Mouse (Mus musculus): ENCODE results near the gene BC048562.

BC048562 gene

DNA sequence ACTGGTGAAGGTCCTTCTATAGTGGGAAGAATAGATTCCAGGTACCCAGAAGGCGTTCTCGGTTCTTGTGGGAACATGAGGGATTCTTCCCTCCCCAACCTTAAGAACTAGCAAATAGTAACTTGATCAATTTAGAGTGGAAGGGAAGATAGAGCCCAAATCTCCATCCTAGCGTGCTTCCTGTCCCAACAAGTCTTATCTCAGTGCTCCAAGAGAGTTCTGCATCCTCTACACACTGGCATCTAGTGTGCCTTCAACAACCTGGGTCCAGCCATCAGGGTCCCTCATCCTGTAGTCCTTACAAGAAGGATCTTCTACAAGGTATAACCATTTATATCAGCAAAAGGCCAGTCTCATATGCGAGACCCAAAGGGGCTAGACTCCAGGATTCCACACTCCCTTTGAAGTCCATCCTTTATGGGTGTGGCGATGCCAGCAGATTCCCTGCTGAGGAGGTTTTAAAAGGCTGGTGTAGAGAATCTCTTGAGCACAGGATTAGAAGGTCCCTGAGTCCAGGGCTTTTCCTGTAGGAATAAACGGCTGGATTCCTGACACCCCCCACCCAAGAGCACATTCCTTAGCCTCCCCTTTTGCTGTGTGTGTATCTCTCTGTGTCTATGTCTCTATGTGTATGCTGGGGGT lies 15.4 kb downstream of the BC048562 start:
- DNase-seq = no peak

DNA sequence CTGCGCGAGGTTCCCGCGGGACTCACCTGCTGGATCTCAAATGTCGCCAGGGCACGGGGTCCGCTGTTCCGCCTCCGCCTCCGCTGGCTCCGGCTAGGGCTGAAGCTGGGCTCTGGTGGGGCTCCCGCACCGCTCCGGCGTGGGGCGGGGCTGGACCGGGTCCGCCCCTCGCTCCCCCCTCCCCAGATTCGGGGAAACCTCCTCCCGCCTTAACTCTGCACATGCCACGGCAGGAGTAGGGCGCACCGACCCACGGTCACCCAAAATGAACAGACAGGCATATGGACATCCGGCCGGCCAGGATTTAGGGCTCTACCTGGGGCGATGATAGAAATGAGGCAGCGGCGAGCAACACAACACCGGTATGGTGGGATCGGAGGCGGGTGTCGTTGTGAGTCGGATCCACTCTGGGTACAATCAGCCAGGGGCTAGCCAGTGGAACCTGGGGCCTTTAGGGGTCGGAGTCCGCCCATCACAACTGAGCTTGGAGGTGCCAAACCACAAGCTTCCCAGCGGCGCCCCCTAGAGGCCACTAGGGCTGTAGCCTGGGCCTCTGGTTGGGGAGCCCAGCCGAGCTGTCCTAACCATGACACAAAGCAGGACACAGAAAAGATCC lies 16.1 kb downstream of the BC048562 start:
- DNase-seq = peak; percentile 93

DNA sequence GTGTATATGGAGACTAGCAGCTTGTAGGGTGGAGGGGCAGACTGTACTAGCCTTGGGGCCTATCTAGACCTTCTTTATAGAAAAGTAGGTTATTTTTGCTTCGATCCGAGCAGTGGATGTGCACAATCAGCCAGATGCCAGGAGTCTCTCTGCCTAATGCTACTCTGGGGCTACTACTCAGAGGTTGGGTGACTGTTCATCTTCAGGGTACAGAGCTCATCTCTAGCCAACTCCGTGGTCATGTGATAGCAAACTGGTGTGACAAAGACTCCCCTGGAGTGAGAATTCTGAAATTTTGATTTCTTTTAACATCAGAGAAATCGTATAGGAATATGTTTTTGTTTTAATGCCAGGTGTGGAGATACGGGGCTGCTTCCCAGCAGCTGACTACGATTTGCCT lies 16.6 kb downstream of the BC048562 start:
- no peak for DNase-seq

DNA sequence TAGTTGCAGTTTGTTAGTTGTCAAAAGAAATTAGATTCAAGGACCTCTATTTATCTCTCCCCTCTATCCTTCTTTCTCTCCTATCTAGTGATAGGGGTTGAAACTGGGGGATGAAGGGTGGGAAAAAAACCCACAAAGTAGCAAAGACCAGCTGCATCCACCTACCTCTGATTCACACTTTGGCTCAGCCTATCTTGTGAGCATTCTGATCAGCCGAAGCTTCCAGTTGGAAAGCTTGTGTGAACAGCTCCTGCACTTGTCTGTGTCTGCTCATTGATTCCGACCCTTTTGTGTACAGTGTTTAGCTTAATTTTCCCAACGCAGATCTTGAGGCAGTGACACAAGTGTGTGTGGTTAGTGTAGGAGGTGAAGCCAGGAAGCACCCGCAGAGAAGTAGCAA lies 17.2 kb downstream of the BC048562 start:
- DNase-seq = no peak

DNA sequence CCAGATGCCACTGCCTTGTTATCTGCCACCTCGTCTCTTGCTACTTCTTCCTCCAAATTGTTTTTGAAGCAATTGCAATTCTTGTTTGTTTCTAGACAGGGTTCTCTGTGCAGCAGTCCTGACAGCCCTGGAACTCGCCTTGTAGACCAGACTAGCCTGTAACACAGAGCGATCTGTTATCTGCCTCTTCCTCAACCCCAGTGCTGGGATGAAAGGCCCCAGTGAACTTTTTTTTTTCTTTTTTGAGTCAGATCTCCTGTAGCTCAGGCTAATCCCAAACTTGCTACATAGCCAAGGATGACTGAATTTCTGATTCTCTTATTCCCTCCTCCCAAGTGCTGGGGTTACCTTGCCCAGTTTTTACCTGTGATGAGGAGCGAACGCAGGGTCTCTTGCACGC lies 18.1 kb downstream of the BC048562 start:
- no peak for DNase-seq

DNA sequence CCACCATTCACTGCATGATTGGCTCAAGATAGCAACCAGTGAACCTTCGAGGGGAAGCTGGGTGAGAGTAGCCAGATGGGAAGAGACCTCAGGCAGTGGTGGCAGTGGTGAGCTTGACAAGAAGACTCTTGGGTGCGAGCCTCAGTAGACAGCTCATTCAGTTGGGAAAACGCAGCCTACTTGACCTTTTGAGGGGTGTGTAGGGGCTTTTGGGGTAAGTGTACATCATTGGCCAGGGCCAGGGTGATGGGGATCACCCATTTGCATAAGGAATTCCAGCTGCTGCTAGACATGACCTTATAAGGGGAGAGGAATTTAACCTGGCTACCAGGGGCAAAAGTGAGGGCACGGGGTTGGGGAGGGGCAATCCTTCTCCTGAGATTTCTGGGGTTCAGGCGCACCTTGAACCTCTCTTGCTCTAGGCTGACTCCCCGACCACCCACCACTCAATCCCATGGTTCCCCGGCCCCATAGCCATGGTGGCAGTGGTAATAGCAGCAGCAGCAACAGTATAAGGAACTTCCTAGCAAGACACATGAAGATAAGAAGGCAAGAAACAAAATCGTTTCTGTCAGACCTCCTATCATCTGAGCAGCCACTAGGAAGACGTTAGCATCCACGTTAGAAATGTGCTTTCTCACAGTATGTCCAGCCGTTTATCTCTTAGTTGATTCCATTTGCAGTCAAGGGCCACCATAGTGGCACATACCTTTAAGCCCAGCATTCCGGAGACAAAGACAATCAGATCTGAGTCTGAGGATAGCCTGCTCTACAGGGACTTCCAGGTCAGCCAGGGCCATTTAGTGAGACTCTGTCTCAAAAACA lies 19.7 kb downstream of the BC048562 start:
- DNase-seq = no peak

DNA sequence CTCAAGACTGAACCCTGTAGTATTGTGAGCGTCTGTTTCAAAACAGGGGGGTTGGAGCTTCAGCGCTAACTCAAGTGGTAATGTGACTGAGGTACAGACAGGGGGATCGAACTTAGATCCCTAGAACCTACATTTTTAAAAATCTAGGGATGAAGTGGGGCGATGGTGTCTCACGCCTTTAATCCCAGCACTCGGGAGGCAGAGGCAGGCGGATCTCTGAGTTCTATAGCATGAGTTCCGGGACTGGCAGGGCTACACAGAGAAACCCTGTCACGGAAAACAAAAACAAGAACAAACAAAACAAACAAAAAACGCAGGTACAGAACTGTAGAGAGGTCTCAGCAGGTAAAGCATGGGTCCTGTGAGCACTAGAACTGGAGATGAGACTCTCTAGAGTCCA lies 20.7 kb downstream of the BC048562 start:
- no peak for DNase-seq

DNA sequence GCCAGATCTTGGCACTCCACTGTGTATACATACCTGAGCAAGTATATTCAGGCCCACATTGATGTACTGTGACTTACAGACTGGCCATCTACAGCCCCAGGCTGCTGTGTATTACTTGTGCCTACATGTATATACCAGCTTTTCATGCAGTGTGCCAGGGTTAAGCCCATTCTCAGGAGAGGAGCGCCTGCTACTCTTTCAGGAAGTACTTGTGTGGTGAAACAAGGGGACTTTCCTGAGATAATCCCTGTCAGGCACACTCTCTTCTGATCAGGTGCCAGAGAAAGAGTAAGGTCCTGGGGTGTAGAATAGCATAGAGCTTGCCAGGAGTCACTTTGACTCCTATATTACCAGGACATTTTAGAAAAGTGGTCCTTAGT lies 23.6 kb downstream of the BC048562 start:
- no peak for DNase-seq

DNA sequence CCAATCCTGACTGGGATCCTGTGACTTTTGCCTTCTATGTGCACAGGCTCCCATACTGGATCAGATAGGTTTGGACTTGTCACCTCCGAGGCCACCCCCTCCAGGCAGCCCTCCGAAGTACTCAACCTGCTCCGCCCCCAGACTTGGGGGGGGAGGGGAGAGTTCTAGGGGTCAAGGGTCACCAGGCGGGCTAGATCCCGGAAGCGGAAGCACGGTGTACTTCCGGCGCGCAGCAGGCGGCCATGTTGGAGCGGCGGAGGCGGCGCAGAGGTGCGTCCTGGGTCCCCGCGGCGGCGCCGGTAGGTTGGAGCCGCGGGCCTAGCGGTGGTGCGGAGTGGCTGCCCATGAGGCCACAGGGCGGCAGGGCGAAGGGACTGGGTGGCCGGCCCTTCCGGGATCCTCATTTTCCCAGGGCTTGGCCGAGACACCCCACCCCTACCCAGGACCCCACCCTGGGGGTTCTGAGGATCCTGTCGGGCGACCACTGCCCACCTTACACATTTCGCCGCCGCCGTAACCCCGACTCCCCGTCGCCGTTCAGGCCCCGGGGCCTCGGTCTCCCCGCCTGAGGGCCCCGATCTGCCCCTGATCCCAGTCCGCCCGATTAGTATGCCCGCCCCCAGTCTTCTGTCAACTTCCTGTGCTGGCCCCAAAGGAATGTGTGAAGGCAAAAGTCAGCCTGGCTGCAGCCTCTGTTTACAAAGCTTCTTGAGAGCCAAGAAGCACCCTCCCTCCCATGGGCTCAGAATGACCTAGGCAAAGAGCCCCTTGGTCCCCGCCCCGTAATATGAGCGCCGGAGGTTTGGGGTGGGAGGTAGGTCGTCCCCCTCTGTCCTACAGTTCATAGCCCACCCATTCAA lies 24.3 kb downstream of the BC048562 start, which contains the start of gene Ccdc71:
Gene Ccdc71, plus strand, starts transcription at position 209 of the 860 bp plus-strand sequence.
- DNase-seq = peak; percentile 88

DNA sequence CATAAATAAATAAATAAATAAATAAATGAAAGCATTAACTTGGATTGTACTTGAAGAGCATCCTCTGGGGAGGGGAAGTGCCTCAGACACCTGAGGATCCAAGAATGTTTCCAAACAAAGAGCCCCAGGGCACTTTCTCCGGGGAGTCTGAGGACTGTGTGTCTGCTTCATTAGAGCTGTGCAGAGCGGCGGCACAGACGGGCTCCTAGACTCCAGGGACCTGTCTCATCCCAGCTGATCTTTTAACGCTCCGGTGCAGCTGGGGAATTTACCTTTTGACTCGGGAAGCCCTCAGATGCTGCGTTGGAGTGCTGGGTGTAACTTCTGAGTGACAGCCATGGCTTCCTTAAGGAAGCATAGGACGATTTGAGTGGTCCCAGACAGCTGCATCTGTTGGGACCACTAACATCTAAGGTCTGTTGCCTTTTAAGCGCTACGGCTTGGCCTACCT lies 24.9 kb downstream of the BC048562 start, which contains the start of gene Klhdc8b:
Gene Klhdc8b, minus strand, starts transcription at position 401 of the 451 bp plus-strand sequence.
- no peak for DNase-seq

DNA sequence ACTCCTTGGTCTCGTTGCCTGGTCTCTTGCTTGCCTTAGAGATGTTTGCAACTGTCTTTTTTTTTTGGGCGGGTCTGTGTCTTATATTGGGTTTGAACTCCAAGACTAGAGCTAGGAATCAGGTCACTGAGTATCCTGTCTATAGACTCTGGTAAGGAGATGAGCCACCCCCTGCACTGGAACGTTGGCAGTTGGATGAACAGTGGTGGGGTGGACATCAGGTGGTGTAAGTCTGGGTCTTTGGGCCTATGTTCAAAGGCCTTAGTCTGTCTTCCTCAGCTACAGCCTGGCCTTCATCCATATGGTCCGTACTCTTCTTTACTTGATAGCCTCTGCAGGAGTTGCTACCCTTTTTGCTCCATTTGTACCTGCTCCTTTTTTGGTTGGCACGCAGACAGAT lies 25.4 kb downstream of the BC048562 start:
- DNase-seq = no peak

DNA sequence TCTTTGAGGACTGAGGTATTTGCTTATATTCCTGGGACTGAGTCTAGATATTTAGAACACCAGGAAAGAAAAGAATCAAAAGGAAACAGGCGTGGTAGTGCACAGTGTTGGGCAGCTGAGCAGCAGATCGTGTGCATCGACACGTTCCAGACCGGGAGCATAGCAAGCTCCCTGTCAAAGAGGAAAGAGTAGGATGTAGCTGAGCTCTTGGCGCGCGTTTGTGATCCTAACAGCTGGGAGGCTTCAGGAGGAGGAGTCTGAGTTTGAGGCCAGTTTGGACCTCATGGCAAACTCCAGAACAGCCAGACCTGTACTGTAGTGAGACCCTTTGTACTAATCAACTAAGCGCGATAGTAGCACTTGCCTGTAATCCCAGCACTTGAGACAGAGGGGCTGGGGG lies 25.9 kb downstream of the BC048562 start:
- DNase-seq = peak; percentile 48

DNA sequence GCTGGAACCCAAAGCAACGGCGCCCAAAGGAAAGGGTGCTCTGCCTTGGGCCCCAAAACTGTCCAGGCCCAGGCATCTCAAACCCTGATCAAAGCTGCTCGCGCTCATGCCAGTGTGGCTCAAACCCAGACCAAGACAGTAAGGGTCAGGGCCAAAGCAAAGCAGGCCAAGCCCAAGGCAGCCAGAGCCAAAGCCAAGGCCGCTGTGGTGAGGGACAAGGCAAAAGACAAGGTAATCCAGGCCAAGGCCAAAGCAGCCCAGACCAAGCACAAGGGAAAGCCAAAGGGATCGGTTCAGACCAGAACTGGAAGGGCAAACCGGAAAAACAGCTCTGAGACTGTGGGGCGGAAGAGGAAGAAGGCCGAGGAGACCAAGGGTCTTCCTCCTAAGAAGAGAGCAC lies 27.4 kb downstream of the BC048562 start:
- no peak for DNase-seq

DNA sequence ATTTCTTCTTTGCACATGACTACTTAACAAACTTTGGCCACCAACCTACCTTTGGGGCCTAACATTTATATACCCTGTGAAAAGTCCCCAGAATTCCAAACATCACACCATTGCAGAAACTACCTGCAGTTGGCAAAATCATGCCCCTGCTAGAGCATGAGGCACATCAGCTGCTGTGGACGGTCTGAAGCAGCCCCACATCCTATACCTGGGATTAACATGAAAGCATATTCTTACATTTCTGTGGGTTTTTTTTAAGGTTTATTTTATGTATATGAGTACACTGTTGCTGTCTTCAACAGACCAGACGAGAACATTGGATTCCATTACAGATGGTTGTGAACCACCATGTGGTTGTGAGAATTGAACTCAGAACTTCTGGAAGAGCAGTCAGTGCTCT lies 29.9 kb downstream of the BC048562 start:
- no peak for DNase-seq

DNA sequence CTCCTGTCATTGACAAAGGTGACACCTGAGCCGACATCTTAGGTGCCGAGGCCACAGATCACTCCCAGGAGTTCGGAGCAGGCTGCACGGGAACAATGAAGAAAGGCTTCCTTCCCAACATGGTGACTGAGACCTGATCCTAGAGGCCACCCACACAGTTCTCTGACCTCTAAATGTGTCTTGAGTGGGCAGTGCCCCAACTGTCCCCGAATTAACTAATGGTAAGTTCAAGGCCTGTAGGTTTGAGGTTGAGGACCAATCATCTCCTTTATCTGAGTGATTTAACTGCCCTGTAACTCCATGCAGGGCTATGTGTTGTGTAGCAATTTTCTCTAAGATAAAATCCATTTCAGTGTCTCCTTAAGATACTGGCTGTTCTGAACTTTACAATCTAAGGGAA lies 33.1 kb downstream of the BC048562 start:
- DNase-seq = no peak

DNA sequence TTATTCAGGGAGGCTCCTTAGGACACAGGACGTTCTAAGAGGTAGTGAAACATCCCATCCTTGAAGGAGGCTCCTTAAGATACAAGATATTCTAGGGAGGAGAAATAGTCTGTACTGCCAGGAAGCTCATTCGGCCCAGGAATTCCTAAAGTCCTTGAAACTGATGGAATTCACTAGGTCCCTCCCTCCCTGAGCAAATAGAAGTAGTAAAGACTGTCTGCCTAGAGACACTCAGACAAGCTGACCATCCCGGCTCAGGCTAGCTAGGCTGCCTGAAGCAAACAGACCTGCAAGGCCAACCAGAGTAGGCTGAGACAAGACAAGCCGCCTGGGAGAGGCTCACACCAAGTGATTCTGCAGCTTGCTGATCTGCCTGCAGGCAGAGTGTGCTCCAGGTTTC lies 33.6 kb downstream of the BC048562 start:
- no peak for DNase-seq

DNA sequence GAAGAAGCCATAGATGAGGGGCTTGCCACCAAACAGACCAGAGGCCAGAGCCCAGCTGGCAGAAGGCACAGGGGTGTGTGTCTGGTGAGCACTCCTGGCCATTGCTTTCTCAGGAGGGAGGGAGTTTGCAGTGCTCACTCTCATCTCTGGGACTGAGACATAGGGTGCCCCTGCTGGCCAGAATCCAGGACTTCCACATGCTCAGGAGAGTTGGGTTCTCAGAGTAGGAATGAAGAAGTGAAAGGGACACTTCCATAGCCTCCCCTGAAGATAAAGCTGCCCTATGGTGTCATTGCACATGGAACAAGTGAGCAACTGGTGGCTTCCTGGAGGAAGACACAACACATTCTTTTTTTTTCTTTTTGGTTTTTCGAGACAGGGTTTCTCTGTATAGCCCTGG lies 38.2 kb downstream of the BC048562 start:
- DNase-seq = no peak

DNA sequence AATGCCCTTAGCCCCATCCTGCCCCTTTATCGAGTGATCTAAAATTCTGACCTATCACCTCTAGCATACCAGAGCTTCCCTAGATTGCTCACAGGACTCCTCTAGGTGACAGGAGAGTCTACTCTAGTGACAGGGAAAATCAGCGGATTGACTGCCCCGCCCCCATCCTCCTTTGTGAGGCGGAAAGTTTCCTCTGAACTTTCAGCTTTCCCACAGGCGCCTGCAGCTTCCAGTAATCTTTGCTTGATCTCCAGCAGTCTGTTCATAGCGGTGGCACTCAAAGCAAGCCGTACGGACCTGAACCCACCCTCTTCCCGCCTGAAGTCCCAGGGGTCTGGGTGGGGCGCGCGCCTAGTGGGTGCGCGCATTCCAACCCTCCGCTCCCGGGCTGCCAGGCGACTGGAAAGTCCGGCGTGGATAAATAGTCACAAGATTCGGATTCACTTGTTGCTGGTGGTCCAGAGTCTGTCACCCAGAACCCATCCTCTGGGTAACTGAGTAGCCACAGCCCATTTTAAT lies 42.4 kb downstream of the BC048562 start:
- DNase-seq = peak; percentile 85

DNA sequence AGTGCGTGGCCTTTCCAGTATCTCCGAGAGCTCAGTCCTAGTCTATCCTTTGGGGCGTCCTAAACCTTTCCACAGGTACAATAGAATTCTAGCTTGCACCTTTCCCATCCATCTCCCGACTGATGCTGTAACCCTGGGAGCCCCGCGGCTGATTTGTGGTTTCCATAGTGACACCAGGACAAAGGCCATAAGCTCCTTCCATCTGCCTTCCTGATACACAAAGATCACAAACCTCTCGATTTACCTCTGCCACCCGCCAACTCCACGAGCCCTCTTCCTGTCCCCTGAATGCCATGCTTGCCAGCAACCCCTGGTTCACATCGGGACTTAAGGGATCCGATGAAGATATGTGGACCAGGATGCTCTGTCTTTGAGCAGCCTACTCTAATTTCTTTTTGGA lies 43.0 kb downstream of the BC048562 start:
- no peak for DNase-seq

DNA sequence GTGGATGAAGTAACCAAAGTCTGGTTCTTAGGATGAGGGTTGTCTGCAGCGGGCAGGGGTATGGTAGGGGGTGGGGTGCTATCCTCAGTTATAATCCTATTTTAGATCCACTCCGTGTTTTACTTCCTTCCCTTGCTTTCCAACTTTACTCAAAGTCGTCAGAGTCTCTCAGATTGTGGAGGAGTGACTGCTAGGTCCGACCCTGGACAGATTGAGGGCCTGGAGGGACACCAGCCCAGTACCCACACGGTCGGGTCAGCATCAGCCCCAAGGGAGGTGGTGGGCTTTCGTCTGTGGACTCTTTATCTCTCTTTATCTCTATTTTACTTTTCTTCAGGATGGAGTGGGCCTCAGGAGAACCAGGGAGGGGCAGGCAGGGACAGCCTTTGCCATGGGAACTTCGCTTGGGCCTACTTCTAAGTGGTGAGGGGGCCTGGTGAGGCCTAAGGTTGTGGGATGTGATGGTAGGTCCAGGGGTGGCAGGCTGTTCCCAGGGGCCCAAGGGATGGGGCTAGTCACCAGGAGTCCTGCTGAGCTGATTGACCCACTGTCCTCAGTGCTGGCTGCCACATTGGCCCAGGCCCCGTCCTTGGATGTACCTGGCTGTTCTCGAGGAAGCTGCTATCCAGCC lies 43.6 kb downstream of the BC048562 start, which contains the start of gene Lamb2:
Gene Lamb2, plus strand, starts transcription at position 16 of the 631 bp plus-strand sequence.
- peak; percentile 34 for DNase-seq

DNA sequence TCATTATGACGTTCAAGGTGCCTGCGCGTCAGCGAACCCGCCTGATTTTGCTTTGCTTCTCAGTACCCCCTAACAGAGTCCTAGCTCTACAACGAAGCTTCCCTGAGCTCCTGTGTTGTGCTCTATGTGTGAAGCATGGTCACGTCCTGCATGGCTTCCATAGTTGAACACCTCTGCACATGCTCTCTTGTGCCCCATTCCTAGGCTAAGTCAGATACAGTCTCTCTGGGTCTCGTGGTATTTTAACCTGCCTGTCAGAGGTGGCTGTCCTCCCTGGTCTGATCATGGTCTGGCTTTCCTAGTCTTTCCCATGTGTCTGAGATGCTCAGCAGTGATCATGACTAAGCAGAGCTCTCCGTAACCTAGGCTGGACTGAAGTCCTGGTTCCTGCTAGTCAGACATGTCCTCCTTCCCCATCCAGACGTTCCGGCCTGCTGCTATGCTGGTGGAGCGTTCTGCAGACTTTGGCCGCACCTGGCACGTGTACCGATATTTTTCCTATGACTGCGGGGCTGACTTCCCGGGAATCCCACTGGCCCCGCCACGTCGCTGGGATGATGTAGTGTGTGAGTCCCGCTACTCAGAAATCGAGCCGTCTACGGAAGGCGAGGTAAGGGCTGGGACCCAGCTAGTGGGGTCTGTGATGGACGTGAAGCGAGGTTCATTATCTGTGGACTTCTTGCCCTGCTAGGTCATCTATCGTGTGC lies 44.7 kb downstream of the BC048562 start:
- no peak for DNase-seq
